Mouse (Mus musculus): ENCODE data around the gene Slc2a8.

GRCm38 (mm10) chr2:32963544-32963943 lies 18.3 kb downstream of the Slc2a8 start:
- no peak for TF ChIP-seq CTCF (IDR thresholded peaks at IDR 0.05; ENCODE audit: borderline replicate concordance, control insufficient read depth, extremely low read depth, insufficient read depth, low read length, poor library complexity)
- TF ChIP-seq POLR2A (IDR thresholded peaks at IDR 0.05; ENCODE audit: control insufficient read depth, extremely low read depth, insufficient read depth, low read length, poor library complexity), result no peak
